Mouse (Mus musculus) bone marrow, adult 2 months (tissue): ENCODE results near the gene Mob3c.

ENCODE experiments used
- CTCF ChIP-seq: fragments of 200-500 bp; IDR thresholded peaks from 2 replicates; pipeline ENCODE4 v1.5.1; 2011; ENCODE audit warnings: low read length, control low read depth; ENCODE audit not compliant: control insufficient read depth, insufficient read depth
- POLR2A ChIP-seq: fragments of 200-500 bp; IDR thresholded peaks from 2 replicates; pipeline ENCODE4 v1.6.1; 2011; ENCODE audit warnings: low read depth, mild to moderate bottlenecking, control low read depth, low read length, borderline replicate concordance; ENCODE audit not compliant: control insufficient read depth

- TF ChIP-seq CTCF (no peak), POLR2A (no peak)
Observed at GRCm38 (mm10) chr4:115835576-115835975, 7.7 kb downstream of the Mob3c start.
